Mouse (Mus musculus) stomach, embryonic 14.5 days (tissue): ENCODE data around the gene Kcnab1. TPM values are rescaled to one million over a fixed set of nuclear protein-coding genes. Genes with fewer than 3 reads are reported as not detected.

Experiments used
- ATAC-seq: fragments of 200-750 bp; cut with Nextera tagmentation; 2 replicates; pipeline ENCODE4 v1.8.0; 2017; ENCODE audit warnings: low read depth, moderate TSS enrichment; ENCODE audit not compliant: insufficient number of reproducible peaks, insufficient read depth, low FRiP score
- H3K27ac ChIP-seq: fragments of 300-500 bp; sonication (generic); 2 replicates; pipeline ENCODE4 v1.5.1; 2014; ENCODE audit warnings: mild to moderate bottlenecking, low read length, moderate library complexity, mixed read lengths
- H3K27me3 ChIP-seq: fragments of 300-500 bp; sonication (generic); 2 replicates; pipeline ENCODE4 v1.6.1; 2014; ENCODE audit warnings: low read length, control low read depth, mixed read lengths; ENCODE audit not compliant: control insufficient read depth, insufficient read depth
- H3K36me3 ChIP-seq: fragments of 300-500 bp; sonication (generic); 2 replicates; pipeline ENCODE4 v1.6.1; 2014; ENCODE audit warnings: mild to moderate bottlenecking, control low read depth, low read length, moderate library complexity, mixed read lengths; ENCODE audit not compliant: control insufficient read depth, insufficient read depth
- H3K4me1 ChIP-seq: fragments of 300-500 bp; sonication (generic); 2 replicates; pipeline ENCODE4 v1.6.1; 2014; ENCODE audit warnings: low read length, control low read depth, mixed read lengths; ENCODE audit not compliant: control insufficient read depth, insufficient read depth
- H3K4me2 ChIP-seq: fragments of 300-500 bp; sonication (generic); replicated peaks from 2 replicates; pipeline ENCODE4 v1.6.1; 2014; ENCODE audit warnings: low read depth, low read length, control low read depth
- H3K4me3 ChIP-seq: fragments of 300-500 bp; sonication (generic); 2 replicates; pipeline ENCODE4 v1.5.1; 2014; ENCODE audit warnings: low read depth, low read length, control low read depth
- H3K9ac ChIP-seq: fragments of 300-500 bp; sonication (generic); replicated peaks from 2 replicates; pipeline ENCODE4 v1.6.1; 2014; ENCODE audit warnings: low read depth, mild to moderate bottlenecking, control low read depth, low read length, moderate library complexity, mixed read lengths
- H3K9me3 ChIP-seq: fragments of 300-500 bp; sonication (generic); 2 replicates; pipeline ENCODE4 v1.6.1; 2016; ENCODE audit warnings: low read depth, low read length, control low read depth; ENCODE audit not compliant: control insufficient read depth
- WGBS: fragments of 180-500 bp; shearing (Covaris S2); extraction: QIAGEN DNeasy Blood & Tissue Kit; methylation state at CpG from one replicate; pipeline ENCODE4 v1.1.7; 2014; 5-methylcytosine and 5-hydroxymethylcytosine counted together
- polyA plus RNA-seq: library from polyadenylated mRNA; unstranded; fragments of >200 nt; fragmentation: Nextera tagmentation; extraction: Ambion mirVana; gene quantifications from 2 replicates; pipeline ENCODE4 v1.2.1, GENCODE M21; 2014

The Kcnab1 gene
- polyA plus RNA-seq, 1 experiment from 2014 or later, result 3.9 TPM

GRCm38 (mm10) chr3:65358841-65359240, 249.7 kb downstream of the Kcnab1 start:
- Histone ChIP-seq H3K4me1 (no peaks in the 10 kb centered on the region; the same call in 1 of the 2 replicates), H3K9me3 (no peaks in the 10 kb centered on the region), H3K36me3 (no peaks in the 10 kb centered on the region), H3K9ac (no peak overlapping the region), H3K27me3 (no peaks in the 10 kb centered on the region), H3K4me3 (no peak overlapping the region), H3K4me2 (no peak overlapping the region), H3K27ac (no peak overlapping the region)
- ATAC-seq, result no peak
- WGBS, result 77% methylated on average over 2 of the region's 2 CpGs

- H3K4me1 ChIP-seq, result no peaks in the 10 kb centered on the region; the same call in 1 of the 2 replicates
- H3K4me3 ChIP-seq, result no peak overlapping the region
- H3K27me3 ChIP-seq, result no peaks in the 10 kb centered on the region
- H3K9me3 ChIP-seq, result no peaks in the 10 kb centered on the region
- H3K36me3 ChIP-seq, result no peaks in the 10 kb centered on the region
- 31% methylated on average over 8 of the region's 8 CpGs for WGBS
- no peak overlapping the region for H3K4me2 ChIP-seq
- no peak overlapping the region for H3K27ac ChIP-seq
- no peak overlapping the region for H3K9ac ChIP-seq
- ATAC-seq, result no peak
Observed at GRCm38 (mm10) chr3:65360163-65360969, 251.2 kb downstream of the Kcnab1 start.

- H3K4me2 ChIP-seq, result no peak overlapping the region
- H3K36me3 ChIP-seq, result no peaks in the 10 kb centered on the region; the same call in 1 of the 2 replicates
- H3K4me3 ChIP-seq, result no peak overlapping the region
- H3K27me3 ChIP-seq, result no peaks in the 10 kb centered on the region
- no peaks in the 10 kb centered on the region; the same call in 1 of the 2 replicates for H3K4me1 ChIP-seq
- H3K9me3 ChIP-seq, result no peaks in the 10 kb centered on the region
- no peak for ATAC-seq
- H3K27ac ChIP-seq, result no peak overlapping the region
- H3K9ac ChIP-seq, result no peak overlapping the region
- 87% methylated on average over 1 of the region's 1 CpGs for WGBS
Observed at GRCm38 (mm10) chr3:65363438-65363837, 254.3 kb downstream of the Kcnab1 start.

DNA sequence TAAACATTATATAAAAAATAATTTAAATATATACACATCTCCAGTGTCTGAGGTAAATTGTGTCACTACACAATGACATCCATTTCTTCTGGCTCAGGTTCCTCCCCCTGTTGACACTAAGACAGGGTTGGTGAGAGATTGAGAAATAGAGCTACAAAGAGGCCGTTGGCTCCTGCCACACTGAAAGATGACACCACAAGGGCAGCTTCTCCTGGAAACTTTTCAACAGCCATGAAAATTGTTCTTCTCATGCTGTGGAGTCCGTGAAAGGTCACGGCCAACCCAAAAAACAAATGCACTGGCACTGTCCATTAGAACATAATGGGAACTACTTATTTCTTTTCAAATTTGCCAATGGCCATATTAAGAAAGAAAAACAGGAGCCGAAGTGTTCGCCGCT, 256.0 kb downstream of the Kcnab1 start:
- Histone ChIP-seq H3K36me3 (no peaks in the 10 kb centered on the region; the same call in 1 of the 2 replicates), H3K27ac (no peak overlapping the region), H3K4me1 (no peaks in the 10 kb centered on the region; the same call in 1 of the 2 replicates), H3K4me3 (no peak overlapping the region), H3K4me2 (no peak overlapping the region), H3K9me3 (no peaks in the 10 kb centered on the region), H3K9ac (no peak overlapping the region), H3K27me3 (no peaks in the 10 kb centered on the region)
- WGBS, result 71% methylated on average over 6 of the region's 6 CpGs
- ATAC-seq, result no peak

GRCm38 (mm10) chr3:65365921-65366710, 256.9 kb downstream of the Kcnab1 start:
- H3K27ac ChIP-seq, result no peak overlapping the region
- no peaks in the 10 kb centered on the region; the same call in 1 of the 2 replicates for H3K36me3 ChIP-seq
- no peak overlapping the region for H3K4me2 ChIP-seq
- ATAC-seq, result no peak
- H3K4me3 ChIP-seq, result no peak overlapping the region
- WGBS, result 82% methylated on average over 10 of the region's 10 CpGs
- no peak overlapping the region for H3K9ac ChIP-seq
- H3K27me3 ChIP-seq, result no peaks in the 10 kb centered on the region
- no peaks in the 10 kb centered on the region for H3K9me3 ChIP-seq
- H3K4me1 ChIP-seq, result no peaks in the 10 kb centered on the region; the same call in 1 of the 2 replicates

- Histone ChIP-seq H3K4me2 (no peak overlapping the region), H3K36me3 (peaks cover 13% of the 10 kb centered on the region), H3K9me3 (no peaks in the 10 kb centered on the region), H3K4me3 (no peak overlapping the region), H3K9ac (no peak overlapping the region), H3K27me3 (no peaks in the 10 kb centered on the region), H3K4me1 (no peaks in the 10 kb centered on the region), H3K27ac (no peak overlapping the region)
- WGBS, result 74% methylated on average over 4 of the region's 4 CpGs
- no peak for ATAC-seq
Observed at GRCm38 (mm10) chr3:65367944-65368343, 258.8 kb downstream of the Kcnab1 start.

DNA sequence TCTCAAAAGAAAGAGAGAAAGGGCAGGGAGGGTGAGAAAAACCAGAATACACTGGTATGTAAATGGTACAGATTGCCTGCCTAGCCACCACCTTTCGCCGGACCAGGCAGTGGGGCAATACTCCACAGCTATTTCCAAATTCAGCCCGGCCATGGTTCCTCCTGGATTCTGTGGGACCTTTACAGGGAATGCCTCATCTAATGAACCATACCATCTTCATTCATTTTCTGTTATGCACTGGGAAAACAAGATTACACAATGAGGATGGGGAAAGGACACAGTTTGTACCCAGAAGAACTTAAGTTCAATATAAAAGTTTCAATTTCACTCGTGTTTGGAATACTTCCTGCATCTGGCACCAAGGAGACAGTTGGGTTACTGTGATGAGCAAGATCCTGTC, 263.4 kb downstream of the Kcnab1 start:
- WGBS, result 83% methylated on average over 4 of the region's 4 CpGs
- no peaks in the 10 kb centered on the region for H3K4me1 ChIP-seq
- no peak overlapping the region for H3K9ac ChIP-seq
- peaks cover 21% of the 10 kb centered on the region for H3K36me3 ChIP-seq
- ATAC-seq, result no peak
- no peaks in the 10 kb centered on the region for H3K9me3 ChIP-seq
- H3K27ac ChIP-seq, result no peak overlapping the region
- H3K4me2 ChIP-seq, result no peak overlapping the region
- no peaks in the 10 kb centered on the region for H3K27me3 ChIP-seq
- no peak overlapping the region for H3K4me3 ChIP-seq

- peaks cover 21% of the 10 kb centered on the region for H3K36me3 ChIP-seq
- H3K4me1 ChIP-seq, result no peaks in the 10 kb centered on the region
- no peak overlapping the region for H3K4me2 ChIP-seq
- WGBS, result 69% methylated on average over 5 of the region's 5 CpGs
- H3K27me3 ChIP-seq, result no peaks in the 10 kb centered on the region
- no peak overlapping the region for H3K27ac ChIP-seq
- no peaks in the 10 kb centered on the region for H3K9me3 ChIP-seq
- no peak for ATAC-seq
- H3K4me3 ChIP-seq, result no peak overlapping the region
- no peak overlapping the region for H3K9ac ChIP-seq
Observed at GRCm38 (mm10) chr3:65373594-65374182, 264.5 kb downstream of the Kcnab1 start.
